Mouse (Mus musculus) lung, adult 18-20 months (tissue): ENCODE data around the gene Uck2.

Source experiments
- DNase-seq, 2 experiments: peaks; one replicate each; pipeline ENCODE4 v3.0.0; 2022; ENCODE audit warnings: mixed read lengths in 2 of 2

Gene Uck2

GRCm38 (mm10) chr1:167283441-167284257 lies 1.5 kb downstream of the Uck2 start:
- peak; percentile 34 to 48 for DNase-seq

- DNase-seq = no peak
Measured at GRCm38 (mm10) chr1:167282768-167283167, 2.4 kb downstream of the Uck2 start.

GRCm38 (mm10) chr1:167282112-167282511 lies 3.0 kb downstream of the Uck2 start:
- no peak for DNase-seq

GRCm38 (mm10) chr1:167280061-167280460 lies 5.1 kb downstream of the Uck2 start:
- DNase-seq = no peak

- DNase-seq = no peak
Measured at GRCm38 (mm10) chr1:167279160-167279715, 5.9 kb downstream of the Uck2 start.

- DNase-seq = no peak
Measured at GRCm38 (mm10) chr1:167278395-167278794, 6.7 kb downstream of the Uck2 start.

GRCm38 (mm10) chr1:167274646-167275390 lies 10.3 kb downstream of the Uck2 start:
- no peak for DNase-seq

GRCm38 (mm10) chr1:167273380-167274163 lies 11.5 kb downstream of the Uck2 start:
- DNase-seq = peak in 1 of 2 experiments; percentile 37

- DNase-seq = no peak
Measured at GRCm38 (mm10) chr1:167271841-167272240, 13.3 kb downstream of the Uck2 start.

GRCm38 (mm10) chr1:167271304-167271703 lies 13.8 kb downstream of the Uck2 start:
- no peak for DNase-seq

GRCm38 (mm10) chr1:167270342-167271111 lies 14.6 kb downstream of the Uck2 start:
- peak in 1 of 2 experiments; percentile 56 for DNase-seq

GRCm38 (mm10) chr1:167269856-167270270 lies 15.3 kb downstream of the Uck2 start:
- peak; percentile 77 to 86 for DNase-seq

- peak; percentile 63 to 74 for DNase-seq
Measured at GRCm38 (mm10) chr1:167269350-167269811, 15.7 kb downstream of the Uck2 start.

GRCm38 (mm10) chr1:167268360-167269063 lies 16.6 kb downstream of the Uck2 start:
- no peak for DNase-seq

- DNase-seq = no peak
Measured at GRCm38 (mm10) chr1:167266720-167267119, 18.4 kb downstream of the Uck2 start.

GRCm38 (mm10) chr1:167265366-167265765 lies 19.8 kb downstream of the Uck2 start:
- no peak for DNase-seq

- no peak for DNase-seq
Measured at GRCm38 (mm10) chr1:167262489-167263041, 22.6 kb downstream of the Uck2 start.

GRCm38 (mm10) chr1:167261750-167262149 lies 23.4 kb downstream of the Uck2 start:
- peak; percentile 71 to 85 for DNase-seq

GRCm38 (mm10) chr1:167259702-167260101 lies 25.4 kb downstream of the Uck2 start:
- DNase-seq = no peak

- DNase-seq = peak in 1 of 2 experiments; percentile 34
Measured at GRCm38 (mm10) chr1:167256724-167257302, 28.3 kb downstream of the Uck2 start.
